Comparison of ENCODE assay signal across 25 mouse cellular contexts in the genomic region with DNA sequence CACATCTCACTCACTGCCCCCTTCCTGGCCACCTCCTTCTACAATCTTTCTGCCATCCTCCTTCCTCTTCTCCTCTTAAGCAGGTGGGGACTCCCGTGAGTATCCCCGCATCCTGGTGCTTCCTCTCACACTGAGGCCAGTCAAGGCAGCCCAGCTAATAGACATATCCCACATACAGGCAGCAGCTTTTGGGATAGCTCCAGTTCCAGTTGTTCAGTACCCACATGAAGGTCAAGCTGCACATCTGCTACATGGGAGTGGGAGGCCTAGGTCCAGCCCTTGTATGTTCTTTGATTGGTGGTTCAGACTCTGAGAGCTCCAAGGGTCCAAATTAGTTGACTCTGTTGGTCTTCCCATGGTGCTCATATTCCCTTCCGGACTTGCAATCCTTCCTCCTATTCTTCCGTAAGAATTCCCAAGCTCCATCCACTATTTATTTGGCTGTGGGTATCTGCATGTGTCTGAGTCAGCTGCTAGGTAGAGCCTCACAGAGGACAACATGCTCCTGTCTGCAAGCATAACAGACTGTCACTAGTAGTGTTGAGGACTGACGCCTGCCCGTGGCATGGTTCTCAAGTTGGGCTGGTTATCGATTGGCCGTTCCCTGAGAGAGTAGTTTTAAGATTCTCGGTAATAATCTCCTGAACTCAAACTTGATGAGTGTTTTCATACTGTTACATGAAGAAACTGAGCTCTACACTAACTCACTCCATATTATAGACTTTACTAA.
DNase-seq lines count a peak whose midpoint lies in the region; ATAC-seq and TF ChIP-seq lines count a peak whose summit lies in the region.
"Had no signal": no experiment of that assay in that cellular context is flagged by ENCODE, and none has a peak within 500 bp of the region (broad histone marks: within the 10 kb centered on the region; RNA-seq: fewer than 3 reads in every experiment).

No protein-coding gene starts in this region.

- intact Hi-C loops in heart, adult 2 months (cut with DNase I), result loop anchor here (5.0 kb wide), 1 partner anchor 75 kb away; no protein-coding TSS in a partner anchor

- peaks cover 2% of the 10 kb centered on the region; the same call in 1 of the 2 replicates for H3K79me2 ChIP-seq in heart, adult 2 months (replicated peaks; ENCODE audit: control insufficient read depth, insufficient read depth, low read length)

- no peaks in the 10 kb centered on the region for H3K9me3 ChIP-seq in heart, embryonic 13.5 days
- H3K9me3 ChIP-seq in lung, postnatal 0 days (ENCODE audit: low read length), result no peaks in the 10 kb centered on the region
- no peaks in the 10 kb centered on the region for H3K9me3 ChIP-seq in heart, postnatal 0 days (replicated peaks; ENCODE audit: control insufficient read depth, low read length)
- H3K9me3 ChIP-seq: embryonic facial prominence, embryonic 12.5 days; embryonic facial prominence, embryonic 15.5 days; hindbrain, embryonic 12.5 days; hindbrain, embryonic 15.5 days; kidney, embryonic 15.5 days had no signal

- no peak for TF ChIP-seq CTCF in heart, adult 2 months (IDR thresholded peaks at IDR 0.05)
- TF ChIP-seq CTCF in lung, postnatal 0 days (IDR thresholded peaks at IDR 0.05), result no peak
- no peak for TF ChIP-seq CTCF in heart, postnatal 0 days (IDR thresholded peaks at IDR 0.05; ENCODE audit: low read depth)

- no peak overlapping the region for H3K4me3 ChIP-seq in heart, adult 2 months
- no peak overlapping the region for H3K4me3 ChIP-seq in heart, embryonic 13.5 days
- H3K4me3 ChIP-seq in lung, postnatal 0 days (ENCODE audit: low read depth, low read length), result no peak overlapping the region
- no peak overlapping the region for H3K4me3 ChIP-seq in heart, postnatal 0 days (ENCODE audit: low read depth, low read length)
- H3K4me3 ChIP-seq: embryonic facial prominence, embryonic 12.5 days; embryonic facial prominence, embryonic 15.5 days; hindbrain, embryonic 12.5 days; hindbrain, embryonic 15.5 days; kidney, embryonic 15.5 days had no signal

- no peak for ATAC-seq in heart, embryonic 13.5 days (ENCODE audit: extremely low read depth, insufficient number of reproducible peaks, low FRiP score, low TSS enrichment)
- no peak for ATAC-seq in lung, postnatal 0 days
- ATAC-seq in heart, postnatal 0 days (ENCODE audit: insufficient read depth, low read depth), result no peak
- ATAC-seq: activated CD4-positive, CD25-positive, alpha-beta regulatory T cell, adult 4 months; CD4-positive, CD25-positive, alpha-beta regulatory T cell, adult 4 months; forebrain, embryonic 14.5 days; forebrain, postnatal 0 days; intestine, postnatal 0 days had no signal

- DNase-seq in heart, adult 2 months, result no peak
- no peak for DNase-seq in heart, adult 18-20 months
- DNase-seq in heart, adult 8-10 months (ENCODE audit: low spot score), result no peak
- no peak for DNase-seq in lung, postnatal 0 days (ENCODE audit: low spot score)
- DNase-seq in lung, postnatal 36 days, result no peak
- DNase-seq in heart, postnatal 0 days (ENCODE audit: low spot score), result no peak
- no peak for DNase-seq in embryo, embryonic 10 days (ENCODE audit: low spot score)
- DNase-seq: adrenal gland, adult 8-10 months; adrenal gland, postnatal 25 days; cerebellum, adult 18-20 months; cerebellum, adult 9-10 months; cerebellum, postnatal 14 days; forebrain, postnatal 0 days; gastrocnemius, postnatal 36 days; kidney, adult 8-10 months had no signal

- TF ChIP-seq EP300 in heart, adult 2 months (IDR thresholded peaks at IDR 0.05; ENCODE audit: insufficient read depth, low read depth, low read length), result 0 out of 2 replicates have a peak, but pooled peaks have one; percentile 34
- TF ChIP-seq EP300 in lung, postnatal 0 days (IDR thresholded peaks at IDR 0.05), result no peak
- TF ChIP-seq EP300 in heart, postnatal 0 days (IDR thresholded peaks at IDR 0.05; ENCODE audit: low read depth), result no peak

- H3K4me2 ChIP-seq in heart, embryonic 13.5 days, result no peak overlapping the region
- H3K4me2 ChIP-seq in lung, postnatal 0 days (replicated peaks; ENCODE audit: low read depth, low read length), result no peak overlapping the region
- no peak overlapping the region for H3K4me2 ChIP-seq in heart, postnatal 0 days (ENCODE audit: low read depth, low read length)
- H3K4me2 ChIP-seq: embryonic facial prominence, embryonic 12.5 days; embryonic facial prominence, embryonic 15.5 days; hindbrain, embryonic 12.5 days; hindbrain, embryonic 15.5 days; kidney, embryonic 15.5 days had no signal

- peaks cover 69% of the 10 kb centered on the region for H3K36me3 ChIP-seq in heart, adult 2 months (ENCODE audit: control insufficient read depth, insufficient read depth, low read length)
- no peaks in the 10 kb centered on the region for H3K36me3 ChIP-seq in heart, embryonic 13.5 days
- no peaks in the 10 kb centered on the region for H3K36me3 ChIP-seq in lung, postnatal 0 days (ENCODE audit: insufficient read depth, low read length)
- no peaks in the 10 kb centered on the region for H3K36me3 ChIP-seq in heart, postnatal 0 days (replicated peaks; ENCODE audit: control insufficient read depth, insufficient read depth, low read length)
- H3K36me3 ChIP-seq: embryonic facial prominence, embryonic 12.5 days; embryonic facial prominence, embryonic 15.5 days; hindbrain, embryonic 12.5 days; hindbrain, embryonic 15.5 days; kidney, embryonic 15.5 days had no signal

- 51% methylated on average over 9 of the region's 9 CpGs for WGBS in heart, adult 2 months
- WGBS in heart, embryonic 13.5 days, result 75% methylated on average over 9 of the region's 9 CpGs
- WGBS in lung, postnatal 0 days, result 81% methylated on average over 9 of the region's 9 CpGs
- 60% methylated on average over 9 of the region's 9 CpGs for WGBS in heart, postnatal 0 days

- H3K27ac ChIP-seq in heart, adult 2 months, result peak overlapping the region; percentile 93
- H3K27ac ChIP-seq in heart, embryonic 13.5 days (replicated peaks), result peak overlapping the region; percentile 41; the same call in 1 of the 2 replicates
- peak overlapping the region; percentile 55; the same call in 1 of the 2 replicates for H3K27ac ChIP-seq in lung, postnatal 0 days (ENCODE audit: low read length)
- peak overlapping the region; percentile 57 for H3K27ac ChIP-seq in heart, postnatal 0 days (ENCODE audit: low read depth)
- H3K27ac ChIP-seq: embryonic facial prominence, embryonic 12.5 days; embryonic facial prominence, embryonic 15.5 days; hindbrain, embryonic 12.5 days; hindbrain, embryonic 15.5 days; kidney, embryonic 15.5 days had no signal

- peaks cover 40% of the 10 kb centered on the region for H3K4me1 ChIP-seq in heart, adult 2 months (ENCODE audit: control insufficient read depth, insufficient read depth, low read length)
- peaks cover 89% of the 10 kb centered on the region for H3K4me1 ChIP-seq in heart, embryonic 13.5 days
- H3K4me1 ChIP-seq in lung, postnatal 0 days (ENCODE audit: insufficient read depth, low read depth, low read length), result peaks cover 20% of the 10 kb centered on the region; the same call in 1 of the 2 replicates
- H3K4me1 ChIP-seq in heart, postnatal 0 days (ENCODE audit: control insufficient read depth, insufficient read depth), result peaks cover 58% of the 10 kb centered on the region
- H3K4me1 ChIP-seq: hindbrain, embryonic 12.5 days; hindbrain, embryonic 15.5 days had no signal

- no peaks in the 10 kb centered on the region for H3K27me3 ChIP-seq in heart, adult 2 months (ENCODE audit: control insufficient read depth, insufficient read depth, low read length)
- no peaks in the 10 kb centered on the region for H3K27me3 ChIP-seq in heart, embryonic 13.5 days (replicated peaks)
- H3K27me3 ChIP-seq in lung, postnatal 0 days (replicated peaks; ENCODE audit: insufficient read depth, low read length), result no peaks in the 10 kb centered on the region
- no peaks in the 10 kb centered on the region for H3K27me3 ChIP-seq in heart, postnatal 0 days (ENCODE audit: control insufficient read depth, insufficient read depth, low read length)
- H3K27me3 ChIP-seq: embryonic facial prominence, embryonic 12.5 days; embryonic facial prominence, embryonic 15.5 days; hindbrain, embryonic 12.5 days; hindbrain, embryonic 15.5 days; kidney, embryonic 15.5 days had no signal

- TF ChIP-seq POLR2A in heart, adult 2 months (IDR thresholded peaks at IDR 0.05; ENCODE audit: insufficient read depth, low read depth, low read length), result no peak

- H3K9ac ChIP-seq in heart, adult 2 months (ENCODE audit: low read depth, low read length), result no peak overlapping the region
- no peak overlapping the region for H3K9ac ChIP-seq in heart, embryonic 13.5 days
- H3K9ac ChIP-seq in lung, postnatal 0 days (replicated peaks; ENCODE audit: low read depth), result no peak overlapping the region
- no peak overlapping the region for H3K9ac ChIP-seq in heart, postnatal 0 days (replicated peaks; ENCODE audit: low read depth, low read length)
- H3K9ac ChIP-seq: embryonic facial prominence, embryonic 12.5 days; embryonic facial prominence, embryonic 15.5 days; forebrain, postnatal 0 days; hindbrain, embryonic 12.5 days; hindbrain, embryonic 15.5 days; kidney, embryonic 15.5 days had no signal

Comparison
In these comparisons a context has a peak if more than half of its experiments do, and no peak if none do; other contexts are left out.
1. H3K27ac ChIP-seq: peak in every context shown above with its lines; median percentile 93 in heart, adult 2 months; 57 in heart, postnatal 0 days; 55 in lung, postnatal 0 days; 41 in heart, embryonic 13.5 days.